Mouse (Mus musculus) left cerebral cortex, postnatal 4 days (tissue): ENCODE results near the gene Abat. TPM values are rescaled to one million over a fixed set of nuclear protein-coding genes. Genes with fewer than 3 reads are reported as not detected.

ENCODE experiments used
- DNase-seq: peaks from one replicate; pipeline ENCODE4 v3.0.0-alpha.2; 2022
- intact Hi-C: fragments of 180-260 bp; cut with DNase I; formaldehyde crosslinking; loops from one replicate; pipeline ENCODE4 v1.15.1; 2025
- microRNA-seq: library from miRNA; unstranded; fragments of <30 nt; microRNA quantifications from one replicate; pipeline ENCODE4 v1.2.0, GENCODE M21; 2022
- total RNA-seq, 2 experiments: library from RNA; stranded (reverse); gene quantifications; 2 replicates each; pipeline ENCODE4 v1.2.3; 2021

Gene Abat
- total RNA-seq, 2 experiments from 2014 or later: 53.4 to 67.4 TPM

DNA sequence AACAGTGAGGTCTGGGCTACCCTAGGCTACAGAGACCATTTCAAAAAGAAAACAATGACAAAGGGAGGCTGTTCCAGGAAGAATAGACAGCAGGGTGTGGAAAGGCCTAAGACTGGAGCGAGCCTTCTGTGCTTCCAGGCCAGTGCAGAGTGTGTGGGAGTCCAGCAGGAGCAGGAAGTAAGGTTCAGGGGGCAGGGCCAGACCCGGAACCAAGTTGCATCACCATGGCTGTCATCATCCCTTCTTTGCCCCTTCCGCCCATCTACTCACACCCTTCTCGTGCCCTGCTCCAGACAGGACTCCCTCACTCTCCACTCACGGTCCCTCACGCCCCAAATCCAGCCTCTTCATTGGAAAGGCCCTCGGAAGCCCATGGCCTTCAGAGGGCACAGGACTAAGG lies 154.0 kb downstream of the Abat start:
- DNase-seq: no peak
- intact Hi-C loops: no loop called here

DNA sequence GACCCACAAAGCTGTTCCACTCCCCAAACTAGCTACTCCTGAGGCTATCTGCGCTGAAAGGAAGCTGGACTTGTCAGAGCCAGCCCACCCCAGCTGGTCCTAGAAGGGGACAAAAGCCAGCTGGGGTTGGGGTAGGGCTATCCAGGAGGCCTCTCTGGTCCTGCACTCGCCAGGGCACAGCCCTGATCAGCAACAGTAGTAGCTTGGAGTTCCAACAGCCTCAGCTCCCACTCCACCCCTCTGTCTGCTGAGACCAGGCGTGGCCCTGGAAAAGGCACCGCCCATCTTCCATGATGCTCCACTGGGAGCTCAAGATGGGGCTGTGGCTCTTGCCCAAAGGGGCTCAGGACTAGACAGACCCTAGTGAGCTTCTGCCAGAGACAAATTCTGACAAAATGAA lies 154.6 kb downstream of the Abat start:
- no peak for DNase-seq
- intact Hi-C loops: no loop called here

DNA sequence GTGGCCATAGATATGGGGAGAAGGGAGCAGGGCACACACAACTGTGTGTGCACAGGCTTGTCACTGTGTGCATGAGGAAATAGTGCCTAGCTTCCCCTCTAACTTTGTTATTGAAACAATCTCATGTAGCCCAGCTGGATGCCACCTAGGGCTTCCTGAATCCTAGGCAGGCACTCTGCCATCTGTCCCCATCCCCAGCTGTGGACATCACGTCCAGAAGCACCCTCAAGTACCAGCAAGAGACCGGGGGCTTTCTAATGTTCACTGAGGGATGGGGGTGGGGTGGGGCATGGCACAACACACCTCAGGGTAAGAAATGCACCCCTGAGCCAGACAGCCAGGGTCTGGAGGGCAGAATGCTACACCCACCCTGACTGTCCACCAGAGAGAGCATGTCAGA lies 155.2 kb downstream of the Abat start:
- no peak for DNase-seq
- intact Hi-C loops: no loop called here

DNA sequence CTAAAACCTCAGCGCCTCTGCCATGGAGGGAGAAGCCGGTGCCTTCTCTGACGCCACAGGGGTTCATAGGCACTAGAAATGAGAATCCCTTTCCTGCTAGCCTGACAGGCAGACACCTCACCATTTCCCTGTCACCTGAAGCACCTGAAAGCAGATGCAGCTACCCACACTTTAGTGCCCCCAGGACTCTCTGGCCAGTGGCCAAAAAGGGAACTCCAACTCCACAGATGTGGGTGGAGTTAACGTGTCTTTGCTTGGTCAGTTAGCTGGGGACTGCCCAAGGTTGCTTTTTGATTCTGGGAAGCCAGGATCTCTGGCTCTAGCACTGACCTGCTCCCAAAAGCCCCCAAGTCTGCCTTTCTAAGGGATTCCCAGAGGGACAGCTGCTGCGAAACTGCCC lies 156.2 kb downstream of the Abat start:
- no peak for DNase-seq
- intact Hi-C loops: no loop called here

GRCm38 (mm10) chr16:8670041-8671035 lies 157.1 kb downstream of the Abat start:
- intact Hi-C loops: no loop called here
- DNase-seq: peak; percentile 45

Small RNA genes within 50 kb of the gene (microRNA-seq; reads per million reads assigned to microRNA genes)
- gene Gm22137: not detected

Other genes with a start within 250 kb of the Abat start
- under 1 TPM; 0.36 to 0.50 TPM for gene Tmem114, start 88.3 kb upstream of the Abat start, total RNA-seq
- 10 to 100 TPM; 46.7 to 50.9 TPM for gene Mettl22, start 42.6 kb upstream of the Abat start, total RNA-seq
- 10 to 100 TPM; 41.4 to 42.9 TPM for gene Pmm2, start 124.2 kb downstream of the Abat start, total RNA-seq
- 10 to 100 TPM; 14.3 TPM for gene Tmem186, start 124.3 kb downstream of the Abat start, total RNA-seq
- gene Carhsp1, start 158.7 kb downstream of the Abat start, total RNA-seq: 10 to 100 TPM; 54.3 to 60.3 TPM
- not detected for gene Gm5767, start 167.3 kb downstream of the Abat start, total RNA-seq